Mouse (Mus musculus): Measurements from ENCODE around the gene Arfip2. TPM values are rescaled to one million over a fixed set of nuclear protein-coding genes. Genes with fewer than 3 reads are reported as not detected.

Gene Arfip2
- 82.4 and 97.0 TPM in 2 replicates for polyA plus RNA-seq (2015; fragmentation: Nextera tagmentation; extraction: Ambion mirVana)

- H3K27me3 ChIP-seq = no peaks in the 10 kb centered on the region
- under 1% methylated on average over 45 of the region's 45 CpGs for WGBS
- peaks cover 25% of the 10 kb centered on the region for H3K4me1 ChIP-seq
- H3K4me2 ChIP-seq (replicated peaks) = peak within 1 kb of the TSS; percentile 94
- peak; percentile 96 for ATAC-seq (ENCODE audit: low FRiP score, low read depth)
- peak within 1 kb of the TSS; percentile 79 for H3K4me3 ChIP-seq
- H3K9me3 ChIP-seq = no peaks in the 10 kb centered on the region
- peaks cover 53% of the 10 kb centered on the region for H3K36me3 ChIP-seq
- peak within 1 kb of the TSS; percentile 93 for H3K9ac ChIP-seq
- peak within 1 kb of the TSS; percentile 82 for H3K27ac ChIP-seq
These were observed at the start of gene Arfip2, which contains the start of gene Gm45799 for GRCm38 (mm10) chr7:105640233-105640893. Gene Arfip2, minus strand, starts transcription at chr7:105640416. Gene Gm45799, plus strand, starts transcription at chr7:105640552.

GRCm38 (mm10) chr7:105685541-105686197 lies 45.5 kb upstream of the Arfip2 start:
- Histone ChIP-seq H3K4me1 (no peaks in the 10 kb centered on the region), H3K9ac (0 out of 2 replicates have a peak overlapping the region, but pooled peaks have one; percentile 31), H3K27me3 (peaks cover 3% of the 10 kb centered on the region; the same call in 1 of the 2 replicates), H3K4me2 (replicated peaks) (peak overlapping the region; percentile 44), H3K27ac (peak overlapping the region; percentile 39), H3K4me3 (peak overlapping the region; percentile 13), H3K36me3 (no peaks in the 10 kb centered on the region; the same call in 1 of the 2 replicates), H3K9me3 (no peaks in the 10 kb centered on the region)
- 13% methylated on average over 13 of the region's 13 CpGs for WGBS
- peak; percentile 80; the same call in 1 of the 2 replicates for ATAC-seq (ENCODE audit: low FRiP score, low read depth)

- Histone ChIP-seq H3K4me2 (replicated peaks) (peak within 1 kb of the TSS; percentile 68), H3K4me1 (peaks cover 6% of the 10 kb centered on the region), H3K9ac (peak within 1 kb of the TSS; percentile 39), H3K36me3 (peaks cover 9% of the 10 kb centered on the region), H3K27me3 (no peaks in the 10 kb centered on the region), H3K27ac (peak within 1 kb of the TSS; percentile 40), H3K4me3 (peak within 1 kb of the TSS; percentile 40), H3K9me3 (no peaks in the 10 kb centered on the region)
- 2% methylated on average over 17 of the region's 17 CpGs for WGBS
- peak; percentile 93 for ATAC-seq (ENCODE audit: low FRiP score, low read depth)
These were observed 10.6 kb upstream of the Arfip2 start, which contains the start of gene Dnhd1 for GRCm38 (mm10) chr7:105650639-105651435. Gene Dnhd1, plus strand, starts transcription at chr7:105650827.

- H3K4me1 ChIP-seq = peaks cover 25% of the 10 kb centered on the region
- peaks cover 43% of the 10 kb centered on the region for H3K36me3 ChIP-seq
- no peaks in the 10 kb centered on the region for H3K27me3 ChIP-seq
- H3K9ac ChIP-seq = peak overlapping the region; percentile 93
- no peak for ATAC-seq (ENCODE audit: low FRiP score, low read depth)
- peak overlapping the region; percentile 79; the same call in 1 of the 2 replicates for H3K4me3 ChIP-seq
- H3K4me2 ChIP-seq (replicated peaks) = peak overlapping the region; percentile 94
- H3K27ac ChIP-seq = no peak overlapping the region
- 82% methylated on average over 3 of the region's 3 CpGs for WGBS
- no peaks in the 10 kb centered on the region for H3K9me3 ChIP-seq
These were observed 1.7 kb upstream of the Arfip2 start for GRCm38 (mm10) chr7:105641936-105642335.

GRCm38 (mm10) chr7:105640894-105641255 lies 659 bp upstream of the Arfip2 start:
- 0% methylated on average over 18 of the region's 18 CpGs for WGBS
- no peaks in the 10 kb centered on the region for H3K9me3 ChIP-seq
- no peaks in the 10 kb centered on the region for H3K27me3 ChIP-seq
- H3K36me3 ChIP-seq = peaks cover 49% of the 10 kb centered on the region
- peak overlapping the region; percentile 79 for H3K4me3 ChIP-seq
- ATAC-seq (ENCODE audit: low FRiP score, low read depth) = peak; percentile 17; the same call in 1 of the 2 replicates
- H3K9ac ChIP-seq = peak overlapping the region; percentile 93
- peaks cover 25% of the 10 kb centered on the region for H3K4me1 ChIP-seq
- peak overlapping the region; percentile 94 for H3K4me2 ChIP-seq (replicated peaks)
- H3K27ac ChIP-seq = peak overlapping the region; percentile 82

- Histone ChIP-seq H3K4me2 (replicated peaks) (peak within 1 kb of the TSS; percentile 94), H3K36me3 (peaks cover 52% of the 10 kb centered on the region)
- ATAC-seq (ENCODE audit: low FRiP score, low read depth) = no peak; the same call in 1 of the 2 replicates
These were observed 460 bp downstream of the Arfip2 start, which contains the start of gene Timm10b for GRCm38 (mm10) chr7:105639756-105640155. Gene Timm10b, plus strand, starts transcription at chr7:105640056.

GRCm38 (mm10) chr7:105639304-105639703 lies 912 bp downstream of the Arfip2 start:
- no peaks in the 10 kb centered on the region for H3K27me3 ChIP-seq
- peak overlapping the region; percentile 93 for H3K9ac ChIP-seq
- 76% methylated on average over 9 of the region's 9 CpGs for WGBS
- peaks cover 52% of the 10 kb centered on the region for H3K36me3 ChIP-seq
- H3K9me3 ChIP-seq = no peaks in the 10 kb centered on the region
- H3K27ac ChIP-seq = no peak overlapping the region
- no peak for ATAC-seq (ENCODE audit: low FRiP score, low read depth)
- H3K4me2 ChIP-seq (replicated peaks) = peak overlapping the region; percentile 94
- peak overlapping the region; percentile 79 for H3K4me3 ChIP-seq
- peaks cover 29% of the 10 kb centered on the region for H3K4me1 ChIP-seq

More at GRCm38 (mm10) chr7:105639756-105640155, 460 bp downstream of the Arfip2 start, which contains the start of gene Timm10b:
- Histone ChIP-seq H3K4me1 (peaks cover 25% of the 10 kb centered on the region), H3K27me3 (no peaks in the 10 kb centered on the region), H3K4me3 (peak within 1 kb of the TSS; percentile 79), H3K27ac (peak within 1 kb of the TSS; percentile 82), H3K9me3 (no peaks in the 10 kb centered on the region), H3K9ac (peak within 1 kb of the TSS; percentile 93)
- 13% methylated on average over 2 of the region's 2 CpGs for WGBS

- H3K4me3 ChIP-seq = peak overlapping the region; percentile 79; the same call in 1 of the 2 replicates
These were observed 1.4 kb downstream of the Arfip2 start for GRCm38 (mm10) chr7:105638776-105639175.

GRCm38 (mm10) chr7:105635726-105636125 lies 4.5 kb downstream of the Arfip2 start:
- ATAC-seq (ENCODE audit: low FRiP score, low read depth) = no peak

More at GRCm38 (mm10) chr7:105638776-105639175, 1.4 kb downstream of the Arfip2 start:
- H3K27me3 ChIP-seq = no peaks in the 10 kb centered on the region
- no peak overlapping the region for H3K27ac ChIP-seq
- H3K36me3 ChIP-seq = peaks cover 47% of the 10 kb centered on the region
- H3K4me2 ChIP-seq (replicated peaks) = peak overlapping the region; percentile 94; the same call in 1 of the 2 replicates
- no peaks in the 10 kb centered on the region for H3K9me3 ChIP-seq
- WGBS = 96% methylated on average over 6 of the region's 6 CpGs
- peaks cover 35% of the 10 kb centered on the region for H3K4me1 ChIP-seq
- ATAC-seq (ENCODE audit: low FRiP score, low read depth) = no peak
- H3K9ac ChIP-seq = peak overlapping the region; percentile 93; the same call in 1 of the 2 replicates

GRCm38 (mm10) chr7:105634272-105634920 lies 5.8 kb downstream of the Arfip2 start:
- Histone ChIP-seq H3K4me1 (peaks cover 29% of the 10 kb centered on the region), H3K27me3 (no peaks in the 10 kb centered on the region), H3K9ac (peak overlapping the region; percentile 19; the same call in 1 of the 2 replicates), H3K36me3 (peaks cover 39% of the 10 kb centered on the region), H3K9me3 (no peaks in the 10 kb centered on the region), H3K27ac (peak overlapping the region; percentile 77; the same call in 1 of the 2 replicates), H3K4me3 (peak overlapping the region; percentile 84), H3K4me2 (replicated peaks) (peak overlapping the region; percentile 83)
- ATAC-seq (ENCODE audit: low FRiP score, low read depth) = no peak
- WGBS = 46% methylated on average over 9 of the region's 9 CpGs

More at GRCm38 (mm10) chr7:105635726-105636125, 4.5 kb downstream of the Arfip2 start:
- WGBS = 98% methylated on average over 2 of the region's 2 CpGs
- no peak overlapping the region for H3K4me3 ChIP-seq
- H3K9me3 ChIP-seq = no peaks in the 10 kb centered on the region
- H3K4me1 ChIP-seq = peaks cover 33% of the 10 kb centered on the region
- no peak overlapping the region for H3K4me2 ChIP-seq (replicated peaks)
- H3K27ac ChIP-seq = no peak overlapping the region
- H3K27me3 ChIP-seq = no peaks in the 10 kb centered on the region
- H3K36me3 ChIP-seq = peaks cover 39% of the 10 kb centered on the region
- H3K9ac ChIP-seq = 0 out of 2 replicates have a peak overlapping the region, but pooled peaks have one; percentile 9

GRCm38 (mm10) chr7:105633801-105634135 lies 6.4 kb downstream of the Arfip2 start:
- peak overlapping the region; percentile 84 for H3K4me3 ChIP-seq
- H3K4me1 ChIP-seq = peaks cover 28% of the 10 kb centered on the region
- WGBS = 2% methylated on average over 10 of the region's 10 CpGs
- H3K27ac ChIP-seq = peak overlapping the region; percentile 77
- H3K9ac ChIP-seq = peak overlapping the region; percentile 88
- H3K27me3 ChIP-seq = no peaks in the 10 kb centered on the region
- ATAC-seq (ENCODE audit: low FRiP score, low read depth) = peak; percentile 62
- H3K9me3 ChIP-seq = no peaks in the 10 kb centered on the region
- H3K4me2 ChIP-seq (replicated peaks) = peak overlapping the region; percentile 83
- H3K36me3 ChIP-seq = peaks cover 38% of the 10 kb centered on the region

Data from limb, embryonic 13.5 days (tissue).